8 mouse cellular contexts compared by ENCODE assay signal in the genomic region with DNA sequence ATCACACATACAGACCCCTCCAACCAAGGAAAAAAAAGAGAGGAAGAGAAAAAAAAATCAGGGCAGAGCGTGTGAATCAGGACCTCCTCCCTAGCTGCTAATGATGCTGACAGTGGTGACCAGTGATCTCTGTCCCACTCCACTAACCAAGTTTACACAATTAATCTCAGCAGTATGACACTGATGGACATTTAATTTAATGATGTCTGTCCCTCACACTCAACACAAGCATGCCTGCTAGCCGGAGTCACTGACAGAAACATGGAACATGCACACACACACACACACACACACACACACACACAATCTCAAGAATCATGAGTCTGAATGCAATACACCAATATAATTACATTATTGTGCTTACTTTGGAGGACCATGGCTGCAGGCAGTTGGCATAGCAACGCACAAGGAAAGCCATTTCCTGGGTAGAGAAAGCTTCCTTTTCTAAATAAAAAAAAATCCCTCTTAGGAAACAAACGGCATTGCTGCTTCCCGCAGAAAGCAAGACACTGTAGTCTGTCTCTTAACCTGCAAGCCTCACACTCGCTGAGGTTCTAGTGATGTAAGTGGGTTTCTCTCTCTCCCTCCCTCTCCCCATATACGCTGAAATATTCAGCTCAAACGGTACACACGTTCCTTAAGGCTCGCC.
A peak's percentile ranks its signal among the peaks of the same experiment; 100 is the strongest.
DNase-seq lines count a peak whose midpoint lies in the region; ATAC-seq and TF ChIP-seq lines count a peak whose summit lies in the region.

No protein-coding gene starts in this region.

- H3K27me3 ChIP-seq in kidney, postnatal 0 days (ENCODE audit: insufficient read depth, low read length) = no peaks in the 10 kb centered on the region
- H3K27me3 ChIP-seq in forebrain, embryonic 13.5 days = no peaks in the 10 kb centered on the region

- H3K36me3 ChIP-seq in kidney, postnatal 0 days (ENCODE audit: insufficient read depth, low read length) = no peaks in the 10 kb centered on the region
- H3K36me3 ChIP-seq in forebrain, embryonic 13.5 days (ENCODE audit: poor library complexity, severe bottlenecking) = no peaks in the 10 kb centered on the region

- no peaks in the 10 kb centered on the region for H3K9me3 ChIP-seq in kidney, postnatal 0 days (replicated peaks; ENCODE audit: low read length)
- no peaks in the 10 kb centered on the region for H3K9me3 ChIP-seq in forebrain, embryonic 13.5 days (replicated peaks)

- ATAC-seq in kidney, postnatal 0 days (replicated peaks; ENCODE audit: low FRiP score, low read depth) = no peak
- ATAC-seq in forebrain, embryonic 13.5 days = peak; percentile 68
- 0 out of 2 replicates have a peak, but pooled peaks have one; percentile 14 for ATAC-seq in megakaryocyte progenitor cell, adult 5-6 weeks (replicated peaks; ENCODE audit: poor library complexity)

- H3K9ac ChIP-seq in kidney, postnatal 0 days (ENCODE audit: low read depth, low read length) = no peak overlapping the region
- peak overlapping the region; percentile 71 for H3K9ac ChIP-seq in forebrain, embryonic 13.5 days

- H3K4me2 ChIP-seq in kidney, postnatal 0 days (ENCODE audit: low read length) = peak overlapping the region; percentile 50; the same call in 1 of the 2 replicates
- peak overlapping the region; percentile 63 for H3K4me2 ChIP-seq in forebrain, embryonic 13.5 days

- peak overlapping the region; percentile 64; the same call in 1 of the 2 replicates for H3K27ac ChIP-seq in kidney, postnatal 0 days
- peak overlapping the region; percentile 91 for H3K27ac ChIP-seq in forebrain, embryonic 13.5 days

- H3K4me1 ChIP-seq in kidney, postnatal 0 days (replicated peaks; ENCODE audit: insufficient read depth, low read length) = peaks cover 12% of the 10 kb centered on the region
- H3K4me1 ChIP-seq in forebrain, embryonic 13.5 days = peaks cover 43% of the 10 kb centered on the region

- 0 out of 2 replicates have a peak overlapping the region, but pooled peaks have one; percentile 5 for H3K4me3 ChIP-seq in kidney, postnatal 0 days (replicated peaks; ENCODE audit: low read depth, low read length)
- H3K4me3 ChIP-seq in forebrain, embryonic 13.5 days = peak overlapping the region; percentile 40

- DNase-seq in kidney, postnatal 0 days (ENCODE audit: low spot score) = peak; percentile 57
- no peak for DNase-seq in kidney, postnatal 36 days
- peak; percentile 70 for DNase-seq in cerebellum, adult 9-10 months
- DNase-seq in gastrocnemius, postnatal 25 days = no peak
- no peak for DNase-seq in frontal cortex, postnatal 14 days (ENCODE audit: low spot score in 2 of 2)
- no peak for DNase-seq in left cerebral cortex, adult 11 months (ENCODE audit: low spot score)

- WGBS in kidney, postnatal 0 days = 20% methylated on average over 10 of the region's 10 CpGs
- 6% methylated on average over 10 of the region's 10 CpGs for WGBS in forebrain, embryonic 13.5 days

- no peak for TF ChIP-seq CTCF in kidney, postnatal 0 days (IDR thresholded peaks at IDR 0.05; ENCODE audit: low read depth)

Comparison
In these comparisons a context has a peak if more than half of its experiments do, and no peak if none do; other contexts are left out.
1. DNase-seq: peak in kidney, postnatal 0 days (single experiment) and cerebellum, adult 9-10 months (single experiment); none in kidney, postnatal 36 days (0 of 2), gastrocnemius, postnatal 25 days (single experiment), frontal cortex, postnatal 14 days (0 of 2) and left cerebral cortex, adult 11 months (single experiment).